Mouse (Mus musculus) testis, adult 10 weeks (tissue): ENCODE data around the gene Pfkfb4. TPM values are rescaled to one million over a fixed set of nuclear protein-coding genes. Genes with fewer than 3 reads are reported as not detected.

Source experiments
- polyA plus RNA-seq: library from polyadenylated mRNA; stranded (reverse); fragments of 350-450 nt; fragmentation: Illumina TruSeq; extraction: RNeasy Lipid Tissue Mini Kit (QIAGEN cat#74804); gene quantifications from one replicate; pipeline ENCODE4 v1.2.3, GENCODE M21; 2014; ENCODE audit warnings: low read depth, low replicate concordance

The Pfkfb4 gene
- polyA plus RNA-seq = 3.4 TPM

GRCm38 (mm10) chr9:108991428-108992084, at the start of gene Pfkfb4:
TSS of gene Pfkfb4 (plus strand) at chr9:108991778.

GRCm38 (mm10) chr9:108953081-108953636, 38.4 kb upstream of the Pfkfb4 start, which contains the start of gene Col7a1:
TSS of gene Col7a1 (plus strand) at chr9:108953586.

DNA sequence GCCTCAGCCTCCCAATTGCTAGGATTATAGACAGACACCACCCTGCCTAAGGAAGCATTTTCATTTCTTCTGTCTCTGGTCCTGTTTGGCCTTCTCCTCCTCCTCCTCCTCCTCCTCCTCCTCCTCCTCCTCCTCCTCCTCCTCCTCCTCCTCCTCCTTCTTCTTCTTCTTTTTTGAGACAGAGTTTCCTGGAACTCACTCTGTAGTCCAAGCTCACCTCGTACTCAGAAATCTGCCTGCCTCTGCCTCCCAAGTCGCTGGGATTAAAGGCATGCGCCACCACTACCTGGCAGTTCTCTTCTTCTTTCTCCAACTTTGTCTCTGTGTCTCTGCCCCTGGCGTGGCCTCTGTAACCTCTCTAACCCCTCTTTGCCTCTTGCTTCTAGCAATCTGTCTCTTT, 5.9 kb upstream of the Pfkfb4 start, which contains the start of gene Ucn2:
Gene Ucn2, plus strand, starts transcription at position 301 of the 400 bp plus-strand sequence.

GRCm38 (mm10) chr9:109038086-109038895, 46.7 kb downstream of the Pfkfb4 start, which contains the start of gene Shisa5:
TSS of gene Shisa5 (plus strand) at chr9:109038565.

DNA sequence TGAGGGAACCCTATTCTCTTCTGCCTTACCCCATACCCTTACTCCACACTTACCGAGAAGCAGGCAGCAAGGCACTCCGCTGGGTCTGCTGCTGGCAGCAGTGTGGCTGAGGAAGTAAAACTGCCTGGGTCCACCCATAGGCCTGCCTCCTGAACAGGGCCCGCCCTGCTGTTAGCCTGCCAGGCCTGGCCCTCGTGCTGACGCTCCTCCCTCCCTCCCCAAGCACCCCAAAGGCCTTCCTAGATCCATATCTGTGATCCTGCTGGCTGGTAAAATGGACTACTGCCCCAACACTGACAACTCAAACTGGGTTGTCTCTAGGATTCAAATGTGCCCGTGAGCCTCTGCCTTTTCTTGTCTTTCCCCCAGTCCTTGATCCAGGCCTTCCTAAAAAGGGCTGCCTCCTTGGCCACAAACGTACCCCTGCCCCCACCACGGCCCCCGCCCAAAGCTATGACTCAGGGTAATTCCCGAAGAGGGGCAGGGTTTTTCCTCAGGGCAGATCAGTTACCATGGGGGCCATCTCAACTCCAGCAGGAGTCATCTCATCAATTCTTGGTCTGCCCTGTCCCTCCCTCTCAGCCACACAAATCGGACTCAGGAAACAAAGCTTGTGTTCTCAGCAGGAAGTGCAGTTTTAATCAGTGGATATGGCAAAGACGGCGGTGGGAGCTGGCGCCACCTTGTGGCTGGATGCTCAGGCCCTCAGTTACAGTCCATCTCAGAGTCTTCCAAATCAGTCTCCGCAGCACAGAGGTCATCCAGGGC, 67.7 kb downstream of the Pfkfb4 start, which contains the start of gene Trex1:
Gene Trex1, minus strand, starts transcription at position 599 of the 768 bp plus-strand sequence.

GRCm38 (mm10) chr9:109073661-109074573, 82.3 kb downstream of the Pfkfb4 start, which contains the start of gene Atrip:
TSS of gene Atrip (minus strand) at chr9:109074124.

Other genes starting within 250 kb of the Pfkfb4 start
- 106 TPM for gene Ip6k2, start 208.0 kb upstream of the Pfkfb4 start, polyA plus RNA-seq
- gene Nckipsd, start 183.4 kb upstream of the Pfkfb4 start, polyA plus RNA-seq = 0.18 TPM
- gene Celsr3, start 165.5 kb upstream of the Pfkfb4 start, polyA plus RNA-seq = 0.04 TPM
- 0.36 TPM for gene Slc26a6, start 138.5 kb upstream of the Pfkfb4 start, polyA plus RNA-seq
- not detected for gene Tmem89, start 77.2 kb upstream of the Pfkfb4 start, polyA plus RNA-seq
- gene Uqcrc1, start 55.1 kb upstream of the Pfkfb4 start, polyA plus RNA-seq = 73.6 TPM
- gene Col7a1, start 38.2 kb upstream of the Pfkfb4 start, polyA plus RNA-seq = not detected
- gene Ucn2, start 5.8 kb upstream of the Pfkfb4 start, polyA plus RNA-seq = not detected
- 1.7 TPM for gene Shisa5, start 46.8 kb downstream of the Pfkfb4 start, polyA plus RNA-seq
- not detected for gene Trex1, start 68.0 kb downstream of the Pfkfb4 start, polyA plus RNA-seq
- gene Atrip, start 82.3 kb downstream of the Pfkfb4 start, polyA plus RNA-seq = 5.9 TPM
- gene Ccdc51, start 90.7 kb downstream of the Pfkfb4 start, polyA plus RNA-seq = not detected
- gene Tma7, start 90.8 kb downstream of the Pfkfb4 start, polyA plus RNA-seq = 564 TPM
- gene Plxnb1, start 103.6 kb downstream of the Pfkfb4 start, polyA plus RNA-seq = 0.34 TPM
- gene Fbxw21, start 170.3 kb downstream of the Pfkfb4 start, polyA plus RNA-seq = 0.35 TPM
- gene Fbxw13, start 204.2 kb downstream of the Pfkfb4 start, polyA plus RNA-seq = 0.42 TPM
- 0.85 TPM for gene Fbxw20, start 243.0 kb downstream of the Pfkfb4 start, polyA plus RNA-seq